Mouse (Mus musculus) kidney, postnatal 0 days (tissue): ENCODE results near the gene Tmem184b. TPM values are rescaled to one million over a fixed set of nuclear protein-coding genes. Genes with fewer than 3 reads are reported as not detected.

Source experiments
- ATAC-seq: fragments of 200-750 bp; cut with Nextera tagmentation; replicated peaks from 2 replicates; pipeline ENCODE4 v1.8.0; 2017; ENCODE audit warnings: low read depth, moderate number of reproducible peaks, moderate TSS enrichment, moderate library complexity; ENCODE audit not compliant: low FRiP score
- DNase-seq: peaks from one replicate; pipeline ENCODE4 v3.0.0-alpha.2; 2016; ENCODE audit warnings: low spot score
- H3K27ac ChIP-seq: fragments of 300-500 bp; sonication (generic); 2 replicates; pipeline ENCODE4 v1.5.1; 2014; ENCODE audit warnings: mild to moderate bottlenecking
- H3K27me3 ChIP-seq: fragments of 300-500 bp; sonication (generic); 2 replicates; pipeline ENCODE4 v1.6.1; 2014; ENCODE audit warnings: low read length, mixed read lengths; ENCODE audit not compliant: insufficient read depth
- H3K36me3 ChIP-seq: fragments of 300-500 bp; sonication (generic); 2 replicates; pipeline ENCODE4 v1.6.1; 2014; ENCODE audit warnings: low read length, mixed read lengths; ENCODE audit not compliant: insufficient read depth
- H3K4me1 ChIP-seq: fragments of 300-500 bp; sonication (generic); replicated peaks from 2 replicates; pipeline ENCODE4 v1.6.1; 2014; ENCODE audit warnings: antibody characterized with exemption, low read length, mixed read lengths; ENCODE audit not compliant: insufficient read depth
- H3K4me2 ChIP-seq: fragments of 300-500 bp; sonication (generic); 2 replicates; pipeline ENCODE4 v1.6.1; 2014; ENCODE audit warnings: mild to moderate bottlenecking, low read length, moderate library complexity, mixed read lengths
- H3K4me3 ChIP-seq: fragments of 300-500 bp; sonication (generic); replicated peaks from 2 replicates; pipeline ENCODE4 v1.5.1; 2014; ENCODE audit warnings: low read depth, low read length
- H3K9ac ChIP-seq: fragments of 300-500 bp; sonication (generic); 2 replicates; pipeline ENCODE4 v1.6.1; 2014; ENCODE audit warnings: low read depth, low read length
- H3K9me3 ChIP-seq: fragments of 300-500 bp; sonication (generic); replicated peaks from 2 replicates; pipeline ENCODE4 v1.6.1; 2016; ENCODE audit warnings: low read length, inconsistent platforms, mixed read lengths
- CTCF ChIP-seq: IDR thresholded peaks from 2 replicates; pipeline ENCODE4 v1.5.1; 2016; ENCODE audit warnings: antibody characterized with exemption, low read depth, mild to moderate bottlenecking, moderate library complexity
- whole genome bisulfite sequencing: fragments of 180-500 bp; shearing (Covaris S2); extraction: QIAGEN DNeasy Blood & Tissue Kit; methylation state at CpG from one replicate; pipeline ENCODE4 v1.1.7; 2014; 5-methylcytosine and 5-hydroxymethylcytosine counted together
- microRNA counts: library from miRNA; unstranded; fragments of <30 nt; microRNA quantifications from one replicate; lab custom pipeline; 2015
- microRNA-seq: library from miRNA; unstranded; fragments of <30 nt; microRNA quantifications from one replicate; pipeline ENCODE4, GENCODE M21; 2016
- polyA plus RNA-seq: library from polyadenylated mRNA; unstranded; fragments of >200 nt; fragmentation: Nextera tagmentation; extraction: Ambion mirVana; gene quantifications from 2 replicates; pipeline ENCODE4 v1.2.1, GENCODE M21; 2015

Tmem184b gene
- polyA plus RNA-seq, 1 experiment from 2014 or later, result 44.4 TPM

- TF ChIP-seq CTCF, result no peak
- WGBS, result 47% methylated on average over 11 of the region's 11 CpGs
- Histone ChIP-seq H3K9me3 (no peaks in the 10 kb centered on the region), H3K36me3 (no peaks in the 10 kb centered on the region), H3K27ac (peak overlapping the region; percentile 67; the same call in 1 of the 2 replicates), H3K4me1 (peaks cover 16% of the 10 kb centered on the region; the same call in 1 of the 2 replicates), H3K9ac (no peak overlapping the region), H3K4me3 (no peak overlapping the region), H3K4me2 (no peak overlapping the region), H3K27me3 (no peaks in the 10 kb centered on the region)
- DNase-seq, result no peak
- no peak for ATAC-seq
Observed at GRCm38 (mm10) chr15:79322281-79322990, 80.9 kb downstream of the Tmem184b start.

- ATAC-seq (no peak), DNase-seq (no peak)
- H3K27ac ChIP-seq, result peak overlapping the region; percentile 20; the same call in 1 of the 2 replicates
- 77% methylated on average over 5 of the region's 5 CpGs for WGBS
- no peak overlapping the region for H3K9ac ChIP-seq
- H3K36me3 ChIP-seq, result no peaks in the 10 kb centered on the region
- no peak for TF ChIP-seq CTCF
- H3K27me3 ChIP-seq, result no peaks in the 10 kb centered on the region
- H3K9me3 ChIP-seq, result no peaks in the 10 kb centered on the region
- peaks cover 16% of the 10 kb centered on the region; the same call in 1 of the 2 replicates for H3K4me1 ChIP-seq
- no peak overlapping the region for H3K4me2 ChIP-seq
- no peak overlapping the region for H3K4me3 ChIP-seq
Observed at GRCm38 (mm10) chr15:79321733-79322190, 81.6 kb downstream of the Tmem184b start.

DNA sequence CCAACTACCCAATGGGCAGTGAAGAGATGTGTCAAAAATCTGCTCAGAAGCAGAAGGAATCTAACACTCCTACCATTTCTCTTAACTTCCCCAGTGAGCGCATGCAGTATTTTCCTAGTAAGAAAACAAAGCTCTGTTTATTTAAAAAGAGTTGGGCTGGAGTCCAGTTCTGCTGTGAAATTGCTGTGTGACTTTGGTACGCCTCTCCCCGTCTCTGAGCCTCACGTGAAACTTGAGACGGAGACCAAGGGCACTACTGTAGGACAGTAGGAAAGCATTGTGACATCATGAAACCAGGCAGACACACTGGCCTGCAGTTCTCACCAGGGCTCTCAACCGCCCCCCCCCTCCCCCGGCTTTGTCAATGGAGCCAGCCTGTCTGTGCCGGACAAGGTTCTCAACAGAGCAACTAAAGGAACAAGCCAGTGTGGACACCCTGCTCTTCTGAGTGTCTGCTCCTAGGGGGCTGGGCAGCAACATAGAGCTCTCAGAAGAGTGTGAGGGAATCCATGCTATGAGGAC is 89.5 kb downstream of the Tmem184b start:
- Histone ChIP-seq H3K9ac (no peak overlapping the region), H3K27ac (no peak overlapping the region), H3K9me3 (no peaks in the 10 kb centered on the region), H3K4me1 (no peaks in the 10 kb centered on the region), H3K4me2 (no peak overlapping the region), H3K4me3 (no peak overlapping the region), H3K36me3 (no peaks in the 10 kb centered on the region; the same call in 1 of the 2 replicates), H3K27me3 (no peaks in the 10 kb centered on the region)
- TF ChIP-seq CTCF, result no peak
- no peak for DNase-seq
- no peak for ATAC-seq
- WGBS, result 65% methylated on average over 8 of the region's 8 CpGs

MicroRNA genes within 50 kb of the gene (microRNA counts, 519-probe panel; counts per million panel counts)
- microRNA mmu-miR-1943 (lab: Ali Mortazavi, UCI), result 330 counts per million, percentile 68 among the panel's probes with 10 or more counts

Small RNA genes lying within 50 kb of the gene (microRNA-seq; reads per million reads assigned to microRNA genes)
- 2.6 reads per million, percentile 5 among the genes with 10 or more reads in this experiment for gene Mir1943

Other genes starting within 250 kb of the Tmem184b start
- 0.23 and 0.25 TPM in 2 replicates for gene Sox10, start 238.3 kb downstream of the Tmem184b start, polyA plus RNA-seq
- 31.8 and 35.6 TPM in 2 replicates for gene Pick1, start 174.4 kb downstream of the Tmem184b start, polyA plus RNA-seq
- gene Gm49486, start 174.2 kb downstream of the Tmem184b start, polyA plus RNA-seq, result 0.33 and 0.42 TPM in 2 replicates
- 0.23 TPM in 1 of 2 replicates, not detected in the other for gene Slc16a8, start 148.8 kb downstream of the Tmem184b start, polyA plus RNA-seq
- 23.9 and 25.0 TPM in 2 replicates for gene Baiap2l2, start 118.0 kb downstream of the Tmem184b start, polyA plus RNA-seq
- 10.7 and 12.2 TPM in 2 replicates for gene Pla2g6, start 75.2 kb downstream of the Tmem184b start, polyA plus RNA-seq
- gene Maff, start 56.9 kb downstream of the Tmem184b start, polyA plus RNA-seq, result 6.9 and 7.3 TPM in 2 replicates
- 50.9 and 53.9 TPM in 2 replicates for gene Csnk1e, start 52.0 kb upstream of the Tmem184b start, polyA plus RNA-seq
- gene Kcnj4, start 101.7 kb upstream of the Tmem184b start, polyA plus RNA-seq, result 0.11 TPM in 1 of 2 replicates, not detected in the other
- gene Kdelr3, start 112.8 kb upstream of the Tmem184b start, polyA plus RNA-seq, result 41.6 and 54.9 TPM in 2 replicates
- 38.6 and 39.9 TPM in 2 replicates for gene Ddx17, start 143.2 kb upstream of the Tmem184b start, polyA plus RNA-seq
- gene Dmc1, start 201.5 kb upstream of the Tmem184b start, polyA plus RNA-seq, result 1.7 and 1.9 TPM in 2 replicates